Mouse (Mus musculus) G1E (cell line): ENCODE data around the gene Nsrp1. TPM values are rescaled to one million over a fixed set of nuclear protein-coding genes. Genes with fewer than 3 reads are reported as not detected.
"Not testable (repeated sequence)": the region's sequence is repeated elsewhere in the genome, so short reads cannot be mapped to it uniquely, and the experiment has no call there.

ENCODE experiments used
- ATAC-seq: 2 replicates; pipeline ENCODE4 v1.8.0; 2016; ENCODE audit warnings: mild to moderate bottlenecking; ENCODE audit not compliant: insufficient number of reproducible peaks, poor library complexity, low FRiP score, severe bottlenecking; ENCODE audit errors: extremely low read depth
- DNase-seq: peaks from one replicate; pipeline ENCODE4 v3.0.0; 2012; ENCODE audit warnings: low spot score
- H3K27me3 ChIP-seq: 2 replicates; pipeline ENCODE4 v1.6.1; 2012; ENCODE audit warnings: mild to moderate bottlenecking, low read length, inconsistent platforms; ENCODE audit not compliant: insufficient read depth
- H3K36me3 ChIP-seq: replicated peaks from 2 replicates; pipeline ENCODE3; 2012; ENCODE audit warnings: mild to moderate bottlenecking, inconsistent platforms
- H3K4me1 ChIP-seq: 2 replicates; pipeline ENCODE4 v1.6.1; 2012; ENCODE audit warnings: low read depth, low read length, inconsistent platforms, mixed read lengths; ENCODE audit not compliant: insufficient read depth
- H3K4me3 ChIP-seq: 2 replicates; pipeline ENCODE4 v1.5.1; 2012; ENCODE audit warnings: low read depth, mild to moderate bottlenecking, inconsistent platforms, low read length, moderate library complexity, mixed read lengths
- H3K9me3 ChIP-seq: replicated peaks from 2 replicates; pipeline ENCODE4 v1.6.1; 2012; ENCODE audit warnings: inconsistent platforms
- CTCF ChIP-seq: IDR thresholded peaks from 2 replicates; pipeline ENCODE4 v1.5.1; 2012; ENCODE audit warnings: low read depth, low read length, inconsistent platforms, mixed read lengths
- GATA1 ChIP-seq: IDR thresholded peaks from 2 replicates; pipeline ENCODE4 v1.6.1; 2012; ENCODE audit warnings: borderline replicate concordance, low read length, inconsistent platforms, mixed read lengths
- GATA2 ChIP-seq: IDR thresholded peaks from 2 replicates; pipeline ENCODE4 v1.6.1; 2012; ENCODE audit warnings: low read depth, low read length, inconsistent platforms, borderline replicate concordance
- POLR2AphosphoS5 ChIP-seq: IDR thresholded peaks from 2 replicates; pipeline ENCODE4 v1.6.1; 2012; ENCODE audit warnings: low read depth, low read length, inconsistent platforms; ENCODE audit not compliant: insufficient replicate concordance
- TAL1 ChIP-seq: conservative IDR thresholded peaks from 2 replicates; pipeline ENCODE4 v1.6.1; 2012; ENCODE audit warnings: low read depth, low read length, inconsistent platforms, mixed read lengths
- polyA plus RNA-seq: library from polyadenylated mRNA; stranded (reverse); fragments of >175 nt; gene quantifications from 2 replicates; pipeline ENCODE4 v1.2.3, GENCODE M21; 2012
- total RNA-seq, 2 experiments: library from RNA; stranded (forward) in 1 of 2; stranded (reverse) in 1 of 2; fragments of 200-1000 nt in 1 of 2; fragments of >200 nt in 1 of 2; fragmentation: Nextera tagmentation in 1 of 2; gene quantifications; 2 replicates each; pipeline ENCODE4 v1.2.3; 2014 to 2017

Nsrp1 gene
- total RNA-seq (2014; fragmentation: Nextera tagmentation) (74.6 and 77.7 TPM in 2 replicates), total RNA-seq (2017) (20.0 and 28.7 TPM in 2 replicates), polyA plus RNA-seq (4.5 and 5.4 TPM in 2 replicates)

GRCm38 (mm10) chr11:77078273-77079134 lies at the start of gene Nsrp1:
Gene Nsrp1 (minus strand): TSS chr11:77078435.
- DNase-seq (peak; percentile 89), ATAC-seq (peak; percentile 97)
- TF ChIP-seq GATA2, result no peak
- no peak for TF ChIP-seq CTCF
- TF ChIP-seq POLR2AphosphoS5, result no peak
- TF ChIP-seq TAL1, result no peak
- TF ChIP-seq GATA1, result no peak
- peak within 1 kb of the TSS; percentile 86 for H3K4me3 ChIP-seq
- H3K27me3 ChIP-seq, result peaks cover 18% of the 10 kb centered on the region
- H3K36me3 ChIP-seq, result peaks cover 27% of the 10 kb centered on the region
- peaks cover 12% of the 10 kb centered on the region for H3K4me1 ChIP-seq
- H3K9me3 ChIP-seq, result no peaks in the 10 kb centered on the region

GRCm38 (mm10) chr11:77111141-77111540 lies 32.9 kb upstream of the Nsrp1 start:
- peaks cover 19% of the 10 kb centered on the region for H3K27me3 ChIP-seq
- TF ChIP-seq POLR2AphosphoS5 (no peak), TAL1 (no peak), GATA1 (no peak), GATA2 (no peak), CTCF (no peak)
- H3K4me1 ChIP-seq, result no peaks in the 10 kb centered on the region
- H3K9me3 ChIP-seq, result no peaks in the 10 kb centered on the region
- no peak for ATAC-seq
- H3K4me3 ChIP-seq, result no peak overlapping the region
- H3K36me3 ChIP-seq, result no peaks in the 10 kb centered on the region
- no peak for DNase-seq

DNA sequence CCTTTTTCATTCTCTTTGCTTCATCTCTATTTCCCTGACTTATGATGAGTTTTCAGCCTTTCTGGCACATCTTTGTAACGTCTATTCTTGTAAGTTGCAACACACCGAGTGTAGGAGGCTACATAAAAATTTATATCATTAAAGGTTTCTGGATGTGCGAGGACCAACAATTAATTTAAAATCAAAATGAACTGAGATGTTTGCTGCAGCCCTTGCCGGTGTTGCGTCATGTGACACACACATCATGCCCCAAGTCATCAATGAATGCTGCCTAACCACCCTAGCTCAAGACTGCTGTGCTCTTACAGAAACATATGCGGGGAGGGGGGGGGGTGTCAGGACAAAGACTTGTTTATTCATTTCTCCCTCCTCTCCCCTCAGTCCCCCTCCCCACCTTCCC lies 30.2 kb upstream of the Nsrp1 start:
- H3K27me3 ChIP-seq, result peaks cover 14% of the 10 kb centered on the region
- no peak for DNase-seq
- no peaks in the 10 kb centered on the region for H3K9me3 ChIP-seq
- ATAC-seq, result no peak
- no peaks in the 10 kb centered on the region for H3K4me1 ChIP-seq
- no peaks in the 10 kb centered on the region for H3K36me3 ChIP-seq
- TF ChIP-seq GATA2 (no peak), TAL1 (no peak), GATA1 (no peak), CTCF (no peak), POLR2AphosphoS5 (no peak)
- no peak overlapping the region for H3K4me3 ChIP-seq

- not testable (repeated sequence) for ATAC-seq
Observed at GRCm38 (mm10) chr11:77107872-77108271, 29.6 kb upstream of the Nsrp1 start.

GRCm38 (mm10) chr11:77106961-77107360 lies 28.7 kb upstream of the Nsrp1 start:
- DNase-seq (no peak), ATAC-seq (no peak)
- H3K9me3 ChIP-seq, result no peaks in the 10 kb centered on the region
- H3K4me3 ChIP-seq, result no peak overlapping the region
- no peaks in the 10 kb centered on the region for H3K36me3 ChIP-seq
- H3K4me1 ChIP-seq, result no peaks in the 10 kb centered on the region
- H3K27me3 ChIP-seq, result peaks cover 19% of the 10 kb centered on the region
- TF ChIP-seq GATA1, result no peak
- TF ChIP-seq POLR2AphosphoS5, result no peak
- no peak for TF ChIP-seq CTCF
- no peak for TF ChIP-seq TAL1
- no peak for TF ChIP-seq GATA2

More at GRCm38 (mm10) chr11:77107872-77108271, 29.6 kb upstream of the Nsrp1 start:
- not testable (repeated sequence) for H3K9me3 ChIP-seq, DNase-seq, H3K4me3 ChIP-seq, H3K4me1 ChIP-seq, H3K36me3 ChIP-seq
- H3K27me3 ChIP-seq, result peaks cover 15% of the 10 kb centered on the region

GRCm38 (mm10) chr11:77100137-77100937 lies 22.1 kb upstream of the Nsrp1 start:
- peaks cover 6% of the 10 kb centered on the region for H3K4me1 ChIP-seq
- H3K36me3 ChIP-seq, result no peaks in the 10 kb centered on the region
- DNase-seq (peak; percentile 49), ATAC-seq (no peak)
- no peak overlapping the region for H3K4me3 ChIP-seq
- H3K27me3 ChIP-seq, result peaks cover 23% of the 10 kb centered on the region
- H3K9me3 ChIP-seq, result no peaks in the 10 kb centered on the region
- TF ChIP-seq POLR2AphosphoS5 (no peak), GATA2 (no peak), CTCF (peak; percentile 52), TAL1 (no peak)
